ENCODE assay signal across 10 mouse cellular contexts in genomic region chr13:13436161-13436560, GRCm38 (mm10). TPM values are rescaled to one million over a fixed set of nuclear protein-coding genes. Genes with fewer than 3 reads are reported as not detected.
DNase-seq lines count a peak whose midpoint lies in the region.
"Not testable (repeated sequence)": the region's sequence is repeated elsewhere in the genome, so short reads cannot be mapped to it uniquely, and the experiment has no call there.
"Had no signal": no experiment of that assay in that cellular context is flagged by ENCODE, and none has a peak within 500 bp of the region (broad histone marks: within the 10 kb centered on the region; RNA-seq: fewer than 3 reads in every experiment).

No protein-coding gene starts in this region.

- DNase-seq in adrenal gland, adult 2 months = peak; percentile 48
- DNase-seq in adrenal gland, postnatal 25 days = peak; percentile 31
- peak; percentile 28 to 60 for DNase-seq in heart, adult 18-20 months
- peak; percentile 27 to 38 for DNase-seq in heart, postnatal 14 days
- DNase-seq in kidney, adult 18-20 months = peak; percentile 40
- DNase-seq in kidney, adult 9 months = peak; percentile 38
- DNase-seq in kidney, postnatal 25 days = peak; percentile 46 to 61
- peak; percentile 47 for DNase-seq in lung, postnatal 10 days

- intact Hi-C loops in heart, postnatal 14 days (cut with DNase I) = not testable (repeated sequence)

RNA-seq across cellular contexts. Expression of gene Nid1, which starts 1.2 kb away (rescaled TPM):
- total RNA-seq in adrenal gland, adult 2 months (2021) = 10 to 100 TPM; 62.4 to 64.1 TPM
- 68.3 and 74.0 TPM in 2 replicates for polyA plus RNA-seq in adrenal gland, adult 2 months (2012; rRNA removed)
- 73.5 and 77.4 TPM in 2 replicates for total RNA-seq in adrenal gland, postnatal 25 days (2021)
- total RNA-seq in heart, adult 18-20 months (2021) = 10 to 100 TPM; 44.3 to 51.5 TPM
- total RNA-seq in heart, postnatal 14 days (2021) = 100 to 1,000 TPM; 174 to 192 TPM
- total RNA-seq: granulocyte monocyte progenitor cell, adult 5-6 weeks had no signal
- polyA plus RNA-seq: G1E had no signal

RNA-seq across cellular contexts. Expression of gene Gpr137b, which starts 42.3 kb away (rescaled TPM):
- total RNA-seq in adrenal gland, adult 2 months (2021) = 10 to 100 TPM; 30.4 to 41.0 TPM
- polyA plus RNA-seq in adrenal gland, adult 2 months (2012; rRNA removed) = 36.6 and 56.5 TPM in 2 replicates
- 32.2 and 36.4 TPM in 2 replicates for total RNA-seq in adrenal gland, postnatal 25 days (2021)
- total RNA-seq in heart, adult 18-20 months (2021) = 1 to 10 TPM; 5.1 to 6.7 TPM
- 1 to 10 TPM; 7.0 to 7.2 TPM for total RNA-seq in heart, postnatal 14 days (2021)
- total RNA-seq: granulocyte monocyte progenitor cell, adult 5-6 weeks had no signal
- polyA plus RNA-seq: G1E had no signal

Comparison
In these comparisons a context has a peak if more than half of its experiments do, and no peak if none do; other contexts are left out.
1. Peak in every context shown above with its lines: DNase-seq.